Mouse (Mus musculus) lung, postnatal 0 days (tissue): Measurements from ENCODE around the gene Adgrf3. TPM values are rescaled to one million over a fixed set of nuclear protein-coding genes. Genes with fewer than 3 reads are reported as not detected.

Experiments
- ATAC-seq: fragments of 200-750 bp; cut with Nextera tagmentation; 2 replicates; pipeline ENCODE4 v1.8.0; 2017; ENCODE audit warnings: moderate library complexity
- DNase-seq: peaks from one replicate; pipeline ENCODE4 v3.0.0-alpha.2; 2016; ENCODE audit warnings: low spot score
- H3K27ac ChIP-seq: fragments of 300-500 bp; sonication (generic); 2 replicates; pipeline ENCODE4 v1.5.1; 2014; ENCODE audit warnings: antibody characterized with exemption, mild to moderate bottlenecking, low read length, mixed read lengths
- H3K27me3 ChIP-seq: fragments of 300-500 bp; sonication (generic); replicated peaks from 2 replicates; pipeline ENCODE4 v1.6.1; 2014; ENCODE audit warnings: low read length, mixed read lengths; ENCODE audit not compliant: insufficient read depth
- H3K36me3 ChIP-seq: fragments of 300-500 bp; sonication (generic); 2 replicates; pipeline ENCODE4 v1.6.1; 2014; ENCODE audit warnings: low read length, mixed read lengths; ENCODE audit not compliant: insufficient read depth
- H3K4me1 ChIP-seq: fragments of 300-500 bp; sonication (generic); 2 replicates; pipeline ENCODE4 v1.6.1; 2014; ENCODE audit warnings: antibody characterized with exemption, low read depth, low read length, mixed read lengths; ENCODE audit not compliant: insufficient read depth
- H3K4me2 ChIP-seq: fragments of 300-500 bp; sonication (generic); replicated peaks from 2 replicates; pipeline ENCODE4 v1.6.1; 2014; ENCODE audit warnings: low read depth, mild to moderate bottlenecking, low read length, moderate library complexity, mixed read lengths
- H3K4me3 ChIP-seq: fragments of 300-500 bp; sonication (generic); 2 replicates; pipeline ENCODE4 v1.5.1; 2014; ENCODE audit warnings: low read depth, low read length
- H3K9ac ChIP-seq: fragments of 300-500 bp; sonication (generic); replicated peaks from 2 replicates; pipeline ENCODE4 v1.6.1; 2014; ENCODE audit warnings: low read depth, mild to moderate bottlenecking
- H3K9me3 ChIP-seq: fragments of 300-500 bp; sonication (generic); 2 replicates; pipeline ENCODE4 v1.6.1; 2016; ENCODE audit warnings: low read length, mixed read lengths
- CTCF ChIP-seq: IDR thresholded peaks from 2 replicates; pipeline ENCODE4 v1.5.1; 2016; ENCODE audit warnings: antibody characterized with exemption, mild to moderate bottlenecking
- EP300 ChIP-seq: IDR thresholded peaks from 2 replicates; pipeline ENCODE4 v1.6.1; 2016; ENCODE audit warnings: antibody characterized with exemption, mild to moderate bottlenecking, control low read depth
- WGBS: fragments of 180-500 bp; shearing (Covaris S2); extraction: QIAGEN DNeasy Blood & Tissue Kit; methylation state at CpG from one replicate; pipeline ENCODE4 v1.1.7; 2014; 5-methylcytosine and 5-hydroxymethylcytosine counted together
- polyA plus RNA-seq: library from polyadenylated mRNA; unstranded; fragments of >200 nt; fragmentation: Nextera tagmentation; extraction: Ambion mirVana; gene quantifications from 2 replicates; pipeline ENCODE4 v1.2.1, GENCODE M21; 2015

Gene Adgrf3
- polyA plus RNA-seq, 1 experiment from 2014 or later, result 0.13 TPM

GRCm38 (mm10) chr5:30170303-30170940, 35.1 kb downstream of the Adgrf3 start:
- H3K9me3 ChIP-seq, result no peaks in the 10 kb centered on the region
- TF ChIP-seq CTCF (no peak), EP300 (no peak)
- peaks cover 17% of the 10 kb centered on the region; the same call in 1 of the 2 replicates for H3K36me3 ChIP-seq
- H3K4me3 ChIP-seq, result no peak overlapping the region
- no peak overlapping the region for H3K9ac ChIP-seq
- ATAC-seq (peak; percentile 17; the same call in 1 of the 2 replicates), DNase-seq (peak; percentile 27)
- no peaks in the 10 kb centered on the region for H3K4me1 ChIP-seq
- H3K4me2 ChIP-seq, result no peak overlapping the region
- 73% methylated on average over 5 of the region's 5 CpGs for WGBS
- H3K27ac ChIP-seq, result no peak overlapping the region
- H3K27me3 ChIP-seq, result no peaks in the 10 kb centered on the region

DNA sequence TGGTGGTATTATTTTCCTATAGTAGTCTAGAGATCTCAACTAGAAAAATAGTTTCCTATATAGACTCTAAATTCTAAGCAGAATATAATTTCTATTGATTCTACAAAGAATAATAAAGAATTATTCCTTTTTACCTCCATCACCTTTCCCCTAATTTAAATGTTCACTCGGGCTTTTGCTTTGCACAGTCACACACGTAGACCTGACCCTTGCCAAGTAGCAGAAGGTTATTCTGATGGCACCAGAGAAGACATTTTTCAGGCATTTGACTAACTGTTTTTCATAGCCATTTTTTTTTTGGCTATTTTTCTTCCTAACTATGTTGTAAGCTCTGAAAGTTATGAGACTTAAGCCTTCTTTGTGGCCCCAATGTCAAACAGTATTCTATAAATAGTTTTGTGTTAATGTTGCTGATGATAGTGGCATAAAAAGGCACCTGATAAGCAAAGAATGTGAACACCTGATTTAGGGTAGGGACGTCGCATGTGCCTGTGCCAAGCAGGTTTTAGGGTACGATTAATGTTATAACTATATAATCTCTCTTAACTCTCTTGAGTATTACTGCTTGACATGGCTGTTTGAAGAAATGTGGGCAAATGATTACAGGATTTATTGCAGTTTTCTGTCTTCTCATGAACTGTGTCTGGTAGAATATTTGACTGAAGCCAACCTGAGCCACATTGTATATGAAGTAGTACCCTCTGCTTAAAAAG, 40.1 kb downstream of the Adgrf3 start:
- H3K4me2 ChIP-seq, result no peak overlapping the region
- TF ChIP-seq EP300, result no peak
- H3K4me1 ChIP-seq, result no peaks in the 10 kb centered on the region
- no peak overlapping the region for H3K27ac ChIP-seq
- DNase-seq, result no peak
- no peak overlapping the region for H3K4me3 ChIP-seq
- H3K9ac ChIP-seq, result no peak overlapping the region
- 79% methylated on average over 5 of the region's 5 CpGs for WGBS
- no peaks in the 10 kb centered on the region for H3K27me3 ChIP-seq
- 0 out of 2 replicates have a peak, but pooled peaks cover 6% of the 10 kb centered on the region for H3K36me3 ChIP-seq
- no peaks in the 10 kb centered on the region for H3K9me3 ChIP-seq
- no peak for ATAC-seq

DNA sequence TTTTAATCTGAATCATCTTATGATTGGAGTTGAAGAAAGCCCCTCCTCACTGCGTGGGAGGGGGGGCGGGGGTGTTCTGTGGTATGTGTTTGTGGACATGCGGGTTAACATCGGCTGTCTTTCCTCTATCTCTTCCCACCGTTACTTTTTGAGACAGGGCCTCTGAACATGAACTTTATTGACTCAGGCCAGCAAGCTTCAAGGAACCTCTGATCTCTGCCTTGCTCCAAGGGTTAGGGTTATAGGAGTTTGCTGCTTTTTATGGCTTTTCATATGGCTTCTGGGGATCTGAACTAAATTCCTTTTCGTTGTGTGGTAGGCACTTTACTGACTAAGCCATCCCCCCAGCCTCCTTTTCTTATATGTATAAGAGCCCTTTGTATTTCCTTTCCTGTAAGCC, 43.2 kb downstream of the Adgrf3 start:
- Histone ChIP-seq H3K27me3 (no peaks in the 10 kb centered on the region), H3K4me2 (no peak overlapping the region), H3K27ac (no peak overlapping the region), H3K36me3 (no peaks in the 10 kb centered on the region), H3K9me3 (no peaks in the 10 kb centered on the region), H3K4me3 (no peak overlapping the region), H3K9ac (no peak overlapping the region), H3K4me1 (no peaks in the 10 kb centered on the region)
- DNase-seq (no peak), ATAC-seq (no peak)
- TF ChIP-seq EP300 (no peak), CTCF (no peak)
- 68% methylated on average over 6 of the region's 6 CpGs for WGBS

- H3K9me3 ChIP-seq, result no peaks in the 10 kb centered on the region
- no peak for TF ChIP-seq EP300
- no peak for TF ChIP-seq CTCF
- H3K9ac ChIP-seq, result no peak overlapping the region
- no peak overlapping the region for H3K4me2 ChIP-seq
- H3K27me3 ChIP-seq, result no peaks in the 10 kb centered on the region
- no peak overlapping the region for H3K4me3 ChIP-seq
- H3K36me3 ChIP-seq, result no peaks in the 10 kb centered on the region
- no peak for ATAC-seq
- peaks cover 2% of the 10 kb centered on the region; the same call in 1 of the 2 replicates for H3K4me1 ChIP-seq
- H3K27ac ChIP-seq, result no peak overlapping the region
- no peak for DNase-seq
- WGBS, result 88% methylated on average over 1 of the region's 1 CpGs
Measured at GRCm38 (mm10) chr5:30161836-30162235, 43.7 kb downstream of the Adgrf3 start.

- Histone ChIP-seq H3K4me2 (no peak overlapping the region), H3K9ac (no peak overlapping the region), H3K27ac (no peak overlapping the region), H3K4me1 (peaks cover 2% of the 10 kb centered on the region; the same call in 1 of the 2 replicates), H3K27me3 (no peaks in the 10 kb centered on the region), H3K36me3 (no peaks in the 10 kb centered on the region), H3K4me3 (no peak overlapping the region), H3K9me3 (no peaks in the 10 kb centered on the region)
- WGBS, result 78% methylated on average over 6 of the region's 6 CpGs
- no peak for TF ChIP-seq CTCF
- TF ChIP-seq EP300, result no peak
- ATAC-seq (no peak), DNase-seq (no peak)
Measured at GRCm38 (mm10) chr5:30159601-30160000, 45.9 kb downstream of the Adgrf3 start.

GRCm38 (mm10) chr5:30155821-30156629, 49.5 kb downstream of the Adgrf3 start:
- Histone ChIP-seq H3K9me3 (no peaks in the 10 kb centered on the region), H3K27ac (peak overlapping the region; percentile 95), H3K27me3 (no peaks in the 10 kb centered on the region), H3K4me3 (peak overlapping the region; percentile 84), H3K9ac (peak overlapping the region; percentile 76), H3K4me2 (peak overlapping the region; percentile 62), H3K36me3 (no peaks in the 10 kb centered on the region), H3K4me1 (peaks cover 5% of the 10 kb centered on the region; the same call in 1 of the 2 replicates)
- ATAC-seq (no peak), DNase-seq (peak; percentile 33)
- WGBS, result 23% methylated on average over 13 of the region's 13 CpGs
- TF ChIP-seq EP300 (no peak), CTCF (no peak)
